Mouse (Mus musculus): Measurements from ENCODE around the gene Hnrnpab. TPM values are rescaled to one million over a fixed set of nuclear protein-coding genes. Genes with fewer than 3 reads are reported as not detected.

Hnrnpab gene
- polyA plus RNA-seq, 1 experiment from 2014 or later, result 191 TPM

GRCm38 (mm10) chr11:51644217-51644616, 37.6 kb upstream of the Hnrnpab start:
- no peak overlapping the region for H3K4me2 ChIP-seq (replicated peaks; ENCODE audit: low read depth)
- H3K36me3 ChIP-seq (ENCODE audit: control insufficient read depth, insufficient read depth), result peaks cover 21% of the 10 kb centered on the region
- TF ChIP-seq CTCF (IDR thresholded peaks at IDR 0.05; ENCODE audit: low read depth), result no peak
- H3K27ac ChIP-seq (ENCODE audit: low read depth, low read length), result no peak overlapping the region
- no peaks in the 10 kb centered on the region for H3K27me3 ChIP-seq (replicated peaks; ENCODE audit: control insufficient read depth, insufficient read depth, low read length)
- WGBS, result 85% methylated on average over 16 of the region's 16 CpGs
- ATAC-seq, result no peak
- H3K9ac ChIP-seq (ENCODE audit: low read depth, low read length), result no peak overlapping the region
- H3K9me3 ChIP-seq (ENCODE audit: control insufficient read depth), result no peaks in the 10 kb centered on the region
- H3K4me1 ChIP-seq (replicated peaks; ENCODE audit: control insufficient read depth, insufficient read depth, low read length), result 0 out of 2 replicates have a peak, but pooled peaks cover 3% of the 10 kb centered on the region
- H3K4me3 ChIP-seq (ENCODE audit: low read depth, low read length), result no peak overlapping the region

GRCm38 (mm10) chr11:51643761-51644160, 37.1 kb upstream of the Hnrnpab start:
- Histone ChIP-seq H3K4me1 (replicated peaks; ENCODE audit: control insufficient read depth, insufficient read depth, low read length) (0 out of 2 replicates have a peak, but pooled peaks cover 3% of the 10 kb centered on the region), H3K27ac (ENCODE audit: low read depth, low read length) (no peak overlapping the region), H3K9me3 (ENCODE audit: control insufficient read depth) (no peaks in the 10 kb centered on the region), H3K4me2 (replicated peaks; ENCODE audit: low read depth) (no peak overlapping the region), H3K36me3 (ENCODE audit: control insufficient read depth, insufficient read depth) (peaks cover 21% of the 10 kb centered on the region), H3K4me3 (ENCODE audit: low read depth, low read length) (no peak overlapping the region), H3K9ac (ENCODE audit: low read depth, low read length) (no peak overlapping the region), H3K27me3 (replicated peaks; ENCODE audit: control insufficient read depth, insufficient read depth, low read length) (no peaks in the 10 kb centered on the region)
- WGBS, result 62% methylated on average over 15 of the region's 15 CpGs
- no peak for TF ChIP-seq CTCF (IDR thresholded peaks at IDR 0.05; ENCODE audit: low read depth)
- ATAC-seq, result no peak

GRCm38 (mm10) chr11:51643202-51643601, 36.6 kb upstream of the Hnrnpab start:
- no peak overlapping the region for H3K4me3 ChIP-seq (ENCODE audit: low read depth, low read length)
- ATAC-seq, result no peak
- H3K9ac ChIP-seq (ENCODE audit: low read depth, low read length), result no peak overlapping the region
- no peak overlapping the region for H3K27ac ChIP-seq (ENCODE audit: low read depth, low read length)
- TF ChIP-seq CTCF (IDR thresholded peaks at IDR 0.05; ENCODE audit: low read depth), result no peak
- 0 out of 2 replicates have a peak, but pooled peaks cover 3% of the 10 kb centered on the region for H3K4me1 ChIP-seq (replicated peaks; ENCODE audit: control insufficient read depth, insufficient read depth, low read length)
- no peaks in the 10 kb centered on the region for H3K27me3 ChIP-seq (replicated peaks; ENCODE audit: control insufficient read depth, insufficient read depth, low read length)
- H3K36me3 ChIP-seq (ENCODE audit: control insufficient read depth, insufficient read depth), result peaks cover 21% of the 10 kb centered on the region
- WGBS, result 62% methylated on average over 9 of the region's 9 CpGs
- H3K9me3 ChIP-seq (ENCODE audit: control insufficient read depth), result no peaks in the 10 kb centered on the region
- no peak overlapping the region for H3K4me2 ChIP-seq (replicated peaks; ENCODE audit: low read depth)

GRCm38 (mm10) chr11:51640748-51641147, 34.1 kb upstream of the Hnrnpab start:
- no peak overlapping the region for H3K4me2 ChIP-seq (replicated peaks; ENCODE audit: low read depth)
- peaks cover 21% of the 10 kb centered on the region for H3K36me3 ChIP-seq (ENCODE audit: control insufficient read depth, insufficient read depth)
- no peaks in the 10 kb centered on the region for H3K9me3 ChIP-seq (ENCODE audit: control insufficient read depth)
- ATAC-seq, result no peak
- no peak for TF ChIP-seq CTCF (IDR thresholded peaks at IDR 0.05; ENCODE audit: low read depth)
- H3K4me3 ChIP-seq (ENCODE audit: low read depth, low read length), result no peak overlapping the region
- WGBS, result 76% methylated on average over 7 of the region's 7 CpGs
- H3K27me3 ChIP-seq (replicated peaks; ENCODE audit: control insufficient read depth, insufficient read depth, low read length), result no peaks in the 10 kb centered on the region
- no peak overlapping the region for H3K9ac ChIP-seq (ENCODE audit: low read depth, low read length)
- 0 out of 2 replicates have a peak, but pooled peaks cover 3% of the 10 kb centered on the region for H3K4me1 ChIP-seq (replicated peaks; ENCODE audit: control insufficient read depth, insufficient read depth, low read length)
- H3K27ac ChIP-seq (ENCODE audit: low read depth, low read length), result no peak overlapping the region

GRCm38 (mm10) chr11:51638497-51638896, 31.9 kb upstream of the Hnrnpab start:
- Histone ChIP-seq H3K27me3 (replicated peaks; ENCODE audit: control insufficient read depth, insufficient read depth, low read length) (no peaks in the 10 kb centered on the region), H3K4me2 (replicated peaks; ENCODE audit: low read depth) (peak overlapping the region; percentile 52), H3K36me3 (ENCODE audit: control insufficient read depth, insufficient read depth) (peaks cover 2% of the 10 kb centered on the region; the same call in 1 of the 2 replicates), H3K9me3 (ENCODE audit: control insufficient read depth) (no peaks in the 10 kb centered on the region), H3K4me1 (replicated peaks; ENCODE audit: control insufficient read depth, insufficient read depth, low read length) (0 out of 2 replicates have a peak, but pooled peaks cover 3% of the 10 kb centered on the region), H3K9ac (ENCODE audit: low read depth, low read length) (no peak overlapping the region), H3K27ac (ENCODE audit: low read depth, low read length) (no peak overlapping the region), H3K4me3 (ENCODE audit: low read depth, low read length) (no peak overlapping the region)
- no peak for ATAC-seq
- TF ChIP-seq CTCF (IDR thresholded peaks at IDR 0.05; ENCODE audit: low read depth), result no peak
- 66% methylated on average over 5 of the region's 5 CpGs for WGBS

- Histone ChIP-seq H3K36me3 (ENCODE audit: control insufficient read depth, insufficient read depth) (no peaks in the 10 kb centered on the region; the same call in 1 of the 2 replicates), H3K9ac (ENCODE audit: low read depth, low read length) (0 out of 2 replicates have a peak overlapping the region, but pooled peaks have one; percentile 17), H3K4me1 (replicated peaks; ENCODE audit: control insufficient read depth, insufficient read depth, low read length) (0 out of 2 replicates have a peak, but pooled peaks cover 3% of the 10 kb centered on the region), H3K27me3 (replicated peaks; ENCODE audit: control insufficient read depth, insufficient read depth, low read length) (no peaks in the 10 kb centered on the region), H3K27ac (ENCODE audit: low read depth, low read length) (peak overlapping the region; percentile 41), H3K9me3 (ENCODE audit: control insufficient read depth) (no peaks in the 10 kb centered on the region), H3K4me3 (ENCODE audit: low read depth, low read length) (no peak overlapping the region; the same call in 1 of the 2 replicates), H3K4me2 (replicated peaks; ENCODE audit: low read depth) (peak overlapping the region; percentile 52)
- no peak for TF ChIP-seq CTCF (IDR thresholded peaks at IDR 0.05; ENCODE audit: low read depth)
- no peak for ATAC-seq
- 15% methylated on average over 17 of the region's 17 CpGs for WGBS
These were observed 31.3 kb upstream of the Hnrnpab start for GRCm38 (mm10) chr11:51637971-51638414.

Data from intestine, postnatal 0 days (tissue).